Mouse (Mus musculus): ENCODE measurements around the gene Pex11b.

- TF ChIP-seq CTCF (IDR thresholded peaks at IDR 0.05; ENCODE audit: borderline replicate concordance, insufficient read depth, low read depth, low read length) (no peak), POLR2A (IDR thresholded peaks at IDR 0.05; ENCODE audit: borderline replicate concordance, insufficient read depth, low read length) (no peak)
These were observed 31.9 kb upstream of the Pex11b start for GRCm38 (mm10) chr3:96603311-96603710.

Data from cerebellum, adult 2 months (tissue).